Mouse (Mus musculus): ENCODE results near the gene Slx4ip.

The Slx4ip gene

DNA sequence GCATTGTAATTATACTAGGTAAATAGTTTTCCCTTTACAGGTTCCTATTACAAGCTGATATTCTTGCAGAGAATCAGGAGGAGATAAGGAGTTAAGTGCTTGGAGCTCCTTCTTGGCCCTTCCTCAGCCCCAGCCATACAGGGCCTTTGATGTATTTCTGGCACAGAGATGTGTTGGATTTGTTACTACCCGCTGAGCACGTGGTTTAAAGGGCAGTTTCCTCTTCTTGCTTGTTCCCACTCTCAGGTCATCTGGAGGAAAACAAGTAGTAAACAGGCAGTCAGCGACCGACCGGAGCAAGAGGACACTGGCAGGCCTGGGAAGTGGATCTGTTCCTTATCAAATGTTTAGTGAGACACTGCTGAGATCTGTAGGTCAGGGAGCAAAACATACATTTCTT is 56.9 kb downstream of the Slx4ip start:
- DNase-seq (ENCODE audit: low spot score) = no peak

DNA sequence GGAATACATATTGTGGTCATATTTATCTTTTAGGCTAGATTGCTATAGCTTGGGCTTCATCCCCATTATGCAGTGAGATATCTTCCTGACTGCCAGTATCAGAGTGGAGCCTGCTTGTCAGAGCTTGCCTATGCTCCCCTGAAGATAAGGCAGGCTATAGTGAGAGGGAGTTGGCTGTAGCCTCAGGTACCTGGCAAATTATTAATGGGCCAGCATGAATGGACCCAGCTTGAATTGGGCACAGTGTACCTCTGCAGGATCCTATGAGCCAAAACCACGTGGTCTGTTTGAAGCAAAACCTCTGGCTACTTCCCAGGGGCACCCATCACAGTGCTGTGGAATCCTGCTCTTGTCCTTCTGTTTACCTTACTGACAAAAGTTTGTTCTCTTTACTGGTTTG is 61.2 kb downstream of the Slx4ip start:
- DNase-seq (ENCODE audit: low spot score) = no peak

DNA sequence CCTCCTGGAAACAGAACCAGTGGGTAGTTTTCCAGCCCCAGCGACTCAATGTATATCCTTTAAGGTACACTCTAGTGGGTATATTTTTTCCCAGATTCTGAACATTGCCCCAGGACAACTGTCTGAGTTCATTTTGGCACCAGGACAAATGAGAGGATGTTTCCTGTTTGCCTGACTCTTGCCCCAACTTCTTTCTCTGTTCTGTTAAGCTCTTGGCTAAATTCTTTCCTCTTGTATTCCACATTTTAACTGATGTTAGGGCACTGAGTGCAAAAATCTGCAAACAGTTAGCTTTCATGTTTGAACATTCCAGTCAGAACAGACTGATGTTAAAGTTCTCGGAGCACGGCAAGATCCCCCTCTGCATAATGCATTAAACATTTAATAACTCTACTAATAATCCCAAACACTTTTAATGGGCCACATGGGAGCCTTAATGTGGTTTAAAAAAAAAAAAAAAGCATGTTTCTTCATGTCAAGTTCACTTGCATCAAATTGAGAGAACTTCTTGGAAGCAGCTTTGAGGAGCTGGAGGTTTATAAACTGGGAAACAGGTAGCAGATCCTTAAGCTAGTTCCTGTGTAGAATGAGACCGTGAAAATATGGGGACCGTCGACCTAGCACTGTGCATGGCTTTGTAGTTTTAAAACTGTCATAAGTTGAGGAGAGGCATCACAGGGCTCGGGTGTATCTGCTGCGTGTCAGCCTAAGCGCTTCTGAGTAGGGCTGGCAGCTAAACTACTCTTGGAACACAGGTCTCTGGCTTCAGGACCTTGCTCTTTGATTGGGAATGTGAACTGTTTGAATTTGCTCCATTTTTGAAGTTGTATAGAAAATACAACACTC is 64.9 kb downstream of the Slx4ip start:
- DNase-seq (ENCODE audit: low spot score) = no peak

DNA sequence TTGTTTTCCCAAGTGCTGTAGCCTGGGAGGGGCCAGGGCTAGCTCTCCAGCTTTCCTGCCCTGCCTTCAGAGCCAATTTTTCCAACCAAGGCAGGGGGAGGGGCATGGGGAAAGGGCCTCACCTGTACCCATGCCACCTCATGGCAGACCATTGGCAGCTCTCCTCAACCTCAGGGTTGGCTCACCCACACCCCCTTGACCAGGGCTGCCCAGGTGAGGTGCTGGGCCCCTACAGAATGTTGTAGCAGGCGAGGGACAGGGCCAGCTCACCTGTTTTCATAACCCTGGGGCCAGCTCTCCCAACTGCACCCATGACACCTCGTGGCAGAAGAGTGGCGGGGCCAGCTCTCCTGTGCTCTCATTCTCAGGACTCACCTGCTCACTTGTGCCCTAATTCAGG is 67.7 kb downstream of the Slx4ip start:
- DNase-seq (ENCODE audit: low spot score) = no peak

DNA sequence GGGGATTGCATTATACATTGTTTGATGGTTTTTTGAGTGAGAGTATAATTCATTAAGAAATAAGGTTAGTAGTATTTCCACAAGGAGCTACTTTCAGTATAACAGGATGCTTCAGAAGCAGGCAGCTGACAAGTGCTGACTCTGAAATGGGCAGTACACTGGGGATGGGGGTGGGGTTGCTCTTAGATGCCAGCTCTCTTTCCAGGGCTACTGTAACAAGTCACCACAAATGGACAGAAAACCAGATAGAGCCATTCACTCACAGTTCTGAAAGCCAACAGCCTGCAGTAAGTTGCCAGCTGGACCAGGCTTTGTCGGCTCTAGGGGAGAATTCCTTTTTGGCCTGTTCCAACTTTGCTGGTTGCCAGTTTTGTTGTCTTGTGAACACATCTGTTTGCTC is 84.8 kb downstream of the Slx4ip start:
- DNase-seq (ENCODE audit: low spot score) = no peak

DNA sequence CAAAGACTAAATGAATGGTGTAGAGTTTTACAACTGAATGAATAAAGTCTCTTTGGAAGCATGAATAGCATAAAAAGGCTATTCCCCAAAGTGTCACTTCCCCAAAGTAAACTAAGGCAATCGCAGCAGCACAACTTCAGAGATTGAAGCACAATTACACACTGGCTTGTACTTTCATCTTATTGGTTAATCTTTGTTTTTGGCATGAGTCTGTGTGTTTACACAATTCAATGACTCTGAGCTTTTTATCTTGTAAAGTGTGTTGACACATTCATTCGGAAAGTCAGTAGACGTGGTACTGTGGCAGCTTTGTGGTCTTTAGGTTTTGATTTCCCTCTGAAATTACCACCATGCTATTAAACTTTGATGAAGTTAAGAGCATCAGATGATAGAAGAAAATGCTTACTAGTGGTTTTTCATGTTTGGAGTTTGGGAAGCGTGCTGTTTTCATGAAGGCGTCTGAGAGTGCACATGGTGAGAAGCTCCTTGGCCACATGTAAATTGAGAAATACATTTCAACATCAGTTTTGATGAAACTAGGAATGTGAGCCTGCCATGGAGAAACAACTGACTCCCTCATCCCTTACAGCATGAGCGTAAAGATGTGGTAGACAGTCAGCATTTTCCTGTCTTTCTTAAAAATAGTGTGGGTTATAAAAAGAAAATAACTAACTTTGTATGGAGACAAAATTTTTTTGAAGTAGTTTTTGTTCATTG is 88.2 kb downstream of the Slx4ip start:
- no peak for DNase-seq (ENCODE audit: low spot score)

DNA sequence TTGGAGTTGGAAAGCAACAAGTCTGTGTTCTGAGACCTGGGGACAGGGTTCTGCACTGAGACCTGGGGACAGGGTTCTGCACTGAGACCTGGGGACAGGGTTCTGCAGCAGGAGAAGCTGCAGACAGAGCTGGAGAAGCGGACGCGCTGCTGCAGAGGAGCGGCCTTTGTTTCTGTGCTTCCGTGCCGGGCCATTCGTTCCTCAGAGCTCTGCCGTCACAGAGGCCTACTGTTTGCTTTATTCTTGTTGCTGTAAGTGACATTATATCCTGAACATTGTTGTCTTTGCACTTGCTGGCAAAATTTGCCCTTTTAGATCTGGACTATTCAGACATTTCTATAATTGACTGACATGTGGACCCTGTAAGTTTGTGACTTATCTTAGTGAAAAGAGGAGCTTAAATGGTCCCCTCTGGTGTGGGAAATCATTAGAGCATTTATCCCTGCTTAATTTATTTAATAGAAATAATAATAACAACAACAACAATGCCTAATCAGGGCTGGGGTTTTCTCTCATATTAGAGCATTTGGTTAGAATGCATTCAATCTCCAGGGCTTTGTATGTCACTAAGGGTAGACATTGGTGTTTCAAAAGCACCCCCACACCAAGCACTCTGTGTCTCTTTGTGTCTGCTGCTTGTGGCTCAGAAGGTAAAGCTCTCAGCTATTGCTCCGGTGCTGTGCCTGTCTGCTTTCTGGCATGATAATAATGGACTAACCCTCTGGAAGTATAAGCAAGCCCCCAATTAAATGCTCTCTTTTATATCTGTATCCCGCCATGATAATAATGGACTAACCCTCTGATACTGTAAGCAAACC is 90.3 kb downstream of the Slx4ip start:
- DNase-seq (ENCODE audit: low spot score) = no peak

DNA sequence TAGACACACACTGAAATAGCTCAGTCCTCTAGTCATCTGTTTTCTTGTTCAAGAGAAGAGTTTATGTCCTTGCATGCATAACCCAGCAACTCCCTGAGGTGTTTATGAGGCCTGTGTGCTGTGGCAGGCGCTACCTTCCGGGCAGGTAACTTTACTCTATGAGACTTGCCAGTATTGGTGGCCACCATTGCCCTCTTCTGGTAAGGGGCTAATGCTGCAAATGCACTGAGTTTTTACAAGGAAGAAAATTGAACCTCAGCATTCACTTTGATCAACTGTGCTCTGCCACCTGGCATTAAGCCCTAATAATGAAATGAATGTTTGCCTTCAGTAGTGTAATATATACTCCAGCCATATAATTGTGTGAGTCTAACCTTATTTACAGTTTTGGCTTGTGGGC is 92.9 kb downstream of the Slx4ip start:
- no peak for DNase-seq (ENCODE audit: low spot score)

DNA sequence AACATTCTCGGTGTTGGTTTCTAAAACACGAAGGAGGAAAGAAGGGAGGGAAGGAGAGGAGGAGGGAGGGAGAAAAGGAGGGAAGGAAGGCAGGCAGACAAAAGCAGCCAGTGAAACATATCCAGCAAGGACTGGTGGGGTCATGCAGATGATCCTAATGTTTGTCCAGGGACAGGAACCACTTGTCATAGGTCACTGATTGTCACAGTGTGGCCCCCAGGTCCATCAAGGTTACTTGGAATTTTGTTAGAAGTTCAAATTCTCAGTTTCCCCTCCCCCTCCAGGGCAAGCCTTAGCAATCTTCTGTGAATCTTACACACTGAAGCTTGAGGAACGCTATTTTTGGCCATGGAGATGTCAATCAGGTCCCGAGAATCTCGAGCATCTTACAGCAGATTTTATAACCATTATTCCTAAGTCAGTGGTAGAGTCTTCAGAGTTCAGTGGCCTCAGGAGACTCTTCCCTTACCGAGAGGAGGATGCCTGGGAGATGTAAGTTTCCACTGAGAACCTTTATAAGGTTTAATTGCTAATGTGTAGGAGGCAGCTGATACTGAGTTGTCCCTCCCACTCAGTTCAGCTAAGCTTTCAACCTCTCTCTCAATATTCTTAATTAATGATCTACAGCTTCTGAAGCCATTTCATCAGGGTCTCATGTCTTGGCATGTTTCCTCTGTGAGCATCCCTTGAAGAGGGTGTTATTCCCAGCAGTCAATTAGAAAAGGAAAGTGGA is 95.1 kb downstream of the Slx4ip start:
- no peak for DNase-seq (ENCODE audit: low spot score)

DNA sequence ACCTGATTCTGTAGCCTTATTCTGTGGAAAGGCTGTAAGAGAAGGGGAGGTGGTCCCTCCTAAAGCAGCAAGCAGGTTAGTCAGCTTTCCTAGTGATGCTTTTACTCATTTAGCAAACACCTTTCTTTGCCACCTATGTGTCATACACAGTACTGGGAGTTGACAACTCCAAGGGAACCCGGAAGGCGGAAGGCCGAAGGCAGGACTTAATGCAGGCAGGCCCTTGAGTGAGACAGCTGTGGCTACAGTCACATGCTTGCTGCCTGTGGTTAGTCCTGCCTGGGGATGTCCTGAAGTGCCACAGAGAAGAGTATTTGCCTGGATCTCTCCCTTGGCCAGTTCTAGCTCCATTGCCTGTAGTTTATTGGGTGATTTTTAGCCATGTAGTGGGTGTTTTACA is 102.1 kb downstream of the Slx4ip start:
- DNase-seq (ENCODE audit: low spot score) = no peak

DNA sequence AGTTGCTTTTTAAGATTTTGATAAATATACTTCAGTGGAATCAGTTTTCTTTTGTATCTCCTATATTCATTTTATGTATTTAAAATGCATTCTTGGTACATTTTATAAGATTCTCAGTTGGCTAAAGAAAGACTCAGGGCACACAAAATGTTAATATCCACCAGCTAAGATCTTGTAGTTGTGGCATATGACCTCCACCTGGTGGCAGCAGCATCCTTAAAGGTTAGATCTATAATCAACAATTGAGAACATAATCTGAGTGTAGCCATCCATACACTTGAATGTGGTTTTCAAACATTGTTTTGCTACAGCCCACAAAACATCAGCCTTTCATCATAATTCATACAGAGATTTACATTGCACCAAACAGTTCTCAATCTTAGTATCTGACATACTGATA is 106.1 kb downstream of the Slx4ip start:
- no peak for DNase-seq (ENCODE audit: low spot score)

DNA sequence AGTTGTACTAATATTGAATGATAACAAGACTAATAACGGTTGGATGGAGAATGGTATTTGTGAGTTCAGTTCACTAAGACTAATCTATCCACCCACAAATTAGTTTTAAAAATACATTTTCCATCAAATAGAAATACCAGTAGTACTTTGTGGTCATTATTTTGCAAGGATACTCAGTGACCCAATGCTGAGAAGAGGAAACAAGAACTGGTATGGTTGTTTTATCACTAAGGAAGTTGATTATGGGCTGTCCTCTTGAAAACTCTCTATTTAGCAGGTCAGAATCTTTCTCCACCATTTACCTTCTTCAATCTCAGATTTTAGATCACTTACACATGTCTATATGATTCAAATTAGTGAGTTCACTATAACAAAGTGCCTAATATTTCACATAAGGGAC is 111.0 kb downstream of the Slx4ip start:
- no peak for DNase-seq (ENCODE audit: low spot score)

DNA sequence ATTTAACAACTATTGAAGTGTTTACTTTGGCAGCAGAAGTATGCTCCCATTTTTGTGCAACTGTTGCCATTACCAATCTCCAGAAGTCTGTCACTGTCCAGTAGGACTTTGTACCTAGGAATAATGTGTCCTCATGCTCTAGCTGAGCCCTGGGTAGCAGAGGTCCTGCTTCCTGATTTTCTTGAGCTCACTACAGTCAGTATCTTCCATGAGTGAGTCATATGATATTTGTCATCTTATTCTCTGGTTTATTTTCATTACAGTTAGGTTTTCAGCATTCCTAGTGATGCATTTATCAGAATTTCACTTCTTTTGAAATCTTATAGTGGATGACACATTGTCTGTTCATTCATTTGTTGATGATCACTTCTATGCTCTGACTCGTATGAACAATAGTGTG is 115.6 kb downstream of the Slx4ip start:
- no peak for DNase-seq (ENCODE audit: low spot score)

DNA sequence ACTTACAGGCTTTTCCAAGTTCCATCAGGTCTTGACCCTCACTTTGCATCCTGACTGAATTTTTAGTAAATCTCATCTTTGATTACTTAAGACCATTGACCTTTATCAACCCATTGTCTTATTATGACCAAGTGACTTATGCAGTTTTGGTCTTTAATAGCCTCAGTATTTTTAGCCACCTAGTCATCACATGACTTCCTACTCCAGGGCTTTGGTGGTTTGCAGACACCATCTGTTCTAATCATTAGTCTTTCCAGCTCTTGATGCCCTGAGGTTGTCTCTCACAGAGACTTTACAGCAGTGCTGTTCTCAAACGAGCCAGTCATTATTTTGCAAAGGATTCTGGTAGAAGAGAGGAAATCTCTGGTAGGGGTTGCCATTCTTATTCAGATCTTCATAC is 121.0 kb downstream of the Slx4ip start:
- DNase-seq (ENCODE audit: low spot score) = no peak

DNA sequence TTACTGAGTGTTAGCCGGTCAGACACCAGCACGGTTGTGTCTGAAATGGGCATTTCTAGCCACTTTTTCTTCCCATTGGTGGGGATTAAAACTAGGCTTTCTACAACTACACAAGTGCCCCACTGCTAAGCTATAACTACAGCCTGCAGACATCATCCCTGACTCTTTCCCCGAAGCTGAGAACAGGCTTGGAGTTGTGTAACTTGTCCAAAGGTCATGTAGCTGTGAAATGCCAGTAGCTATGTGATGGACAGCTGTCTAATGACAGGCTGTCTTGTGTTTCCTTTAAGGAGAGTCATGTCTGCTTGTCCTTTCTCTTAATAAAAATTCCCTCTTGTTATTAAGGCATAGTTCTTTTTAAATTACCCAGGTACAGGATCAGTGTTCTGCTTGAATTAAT is 122.1 kb downstream of the Slx4ip start:
- no peak for DNase-seq (ENCODE audit: low spot score)

DNA sequence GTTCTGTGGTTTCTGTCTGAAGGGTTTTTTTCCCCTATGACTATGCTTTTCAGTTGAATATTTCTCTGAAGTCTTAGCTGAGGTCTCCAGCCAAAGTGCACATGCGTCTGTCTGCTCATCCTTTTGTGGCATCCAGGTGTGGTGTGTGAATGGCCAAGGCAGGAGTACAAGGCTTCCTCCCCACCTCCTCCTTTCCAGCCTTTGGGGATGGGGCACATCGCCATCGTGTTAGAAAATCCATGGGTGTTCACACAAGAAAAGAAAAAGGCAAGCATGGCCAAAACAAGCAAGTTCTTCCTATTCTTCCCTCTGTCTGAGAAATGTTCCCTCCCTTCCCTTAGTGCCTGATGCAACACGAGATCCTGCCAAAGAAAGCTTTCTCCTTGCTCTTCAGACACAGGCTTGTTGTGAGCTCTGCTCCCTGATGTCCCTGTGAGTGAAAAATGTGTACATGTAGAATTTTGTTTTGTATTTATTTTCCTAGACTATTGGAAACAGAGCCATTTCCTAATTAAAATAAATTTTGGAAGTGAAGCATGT is 122.9 kb downstream of the Slx4ip start:
- DNase-seq (ENCODE audit: low spot score) = no peak

DNA sequence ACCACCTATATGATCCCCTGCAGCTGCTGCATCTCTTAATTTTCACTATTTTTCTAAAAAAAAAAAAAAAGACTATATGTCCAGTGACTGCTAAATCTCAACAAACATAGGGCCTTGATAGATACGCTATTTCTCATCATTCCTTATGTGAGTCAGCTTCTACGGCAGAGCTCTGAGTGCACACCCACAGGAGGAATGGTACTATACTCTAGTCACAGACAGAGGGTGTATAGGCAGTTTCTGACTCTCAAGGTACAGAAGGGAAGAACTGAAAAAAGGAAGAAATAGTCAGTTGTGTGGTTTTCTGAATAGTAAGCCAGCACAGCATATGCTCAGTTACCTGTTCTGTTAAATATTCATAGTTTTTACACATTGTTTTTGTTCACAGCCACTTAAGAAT is 123.4 kb downstream of the Slx4ip start:
- DNase-seq (ENCODE audit: low spot score) = no peak

DNA sequence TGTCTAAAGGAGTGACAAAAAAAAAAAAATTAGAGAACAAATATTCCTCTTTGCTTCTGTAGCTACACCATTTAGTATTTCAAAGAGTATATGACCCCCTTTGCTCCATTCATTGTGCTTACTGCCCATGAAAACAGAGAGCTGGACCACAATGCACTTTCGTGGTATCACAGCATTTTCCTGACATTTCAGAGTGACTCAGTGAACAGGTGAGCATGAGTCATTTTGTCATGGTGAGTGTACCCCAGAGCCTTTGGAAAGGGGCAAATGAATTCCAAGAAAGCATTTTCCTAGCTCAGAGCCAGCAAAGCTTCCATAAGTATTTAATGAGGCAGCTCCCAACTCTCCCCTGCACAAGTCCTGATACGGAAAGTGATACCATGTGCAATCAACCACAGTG is 153.1 kb downstream of the Slx4ip start:
- DNase-seq (ENCODE audit: low spot score) = no peak

DNA sequence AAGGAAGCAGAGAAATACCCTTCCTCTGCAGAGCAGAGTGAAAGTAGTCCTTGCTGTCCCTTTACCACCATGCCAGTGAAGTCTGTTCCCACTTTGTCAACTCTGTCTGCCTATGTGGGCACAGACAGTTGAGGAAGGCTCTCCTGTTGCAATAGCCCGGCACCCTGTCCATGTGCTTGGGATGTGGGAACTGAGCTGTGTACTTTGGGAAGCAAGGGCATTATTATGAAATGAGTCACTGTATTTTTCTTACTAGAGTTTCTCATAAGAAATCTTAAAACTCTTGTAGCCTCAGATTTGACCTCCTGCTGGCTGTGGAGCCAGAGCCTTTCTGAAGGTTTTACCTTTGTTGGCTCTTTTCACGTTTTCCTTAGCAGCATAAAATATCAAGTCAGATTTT is 158.3 kb downstream of the Slx4ip start:
- no peak for DNase-seq (ENCODE audit: low spot score)

DNA sequence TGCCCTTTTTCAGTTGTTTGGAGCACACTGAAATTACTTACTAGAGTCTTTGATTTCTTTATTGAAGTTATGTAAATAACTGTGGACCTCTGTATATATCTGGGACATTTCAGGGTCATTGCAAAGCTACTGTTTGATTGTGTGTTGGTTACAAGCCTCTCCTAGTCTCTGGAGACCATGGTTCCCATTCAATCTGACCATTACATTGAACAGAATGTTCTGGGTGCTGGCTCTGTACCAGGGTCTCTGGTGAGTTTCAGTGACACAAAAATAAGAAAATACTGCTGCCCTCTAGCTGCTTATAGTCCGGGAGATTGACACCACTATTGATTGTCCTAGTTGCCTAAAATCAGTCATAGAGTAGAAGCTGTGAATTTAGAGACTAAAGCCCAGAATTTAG is 158.9 kb downstream of the Slx4ip start:
- no peak for DNase-seq (ENCODE audit: low spot score)

DNA sequence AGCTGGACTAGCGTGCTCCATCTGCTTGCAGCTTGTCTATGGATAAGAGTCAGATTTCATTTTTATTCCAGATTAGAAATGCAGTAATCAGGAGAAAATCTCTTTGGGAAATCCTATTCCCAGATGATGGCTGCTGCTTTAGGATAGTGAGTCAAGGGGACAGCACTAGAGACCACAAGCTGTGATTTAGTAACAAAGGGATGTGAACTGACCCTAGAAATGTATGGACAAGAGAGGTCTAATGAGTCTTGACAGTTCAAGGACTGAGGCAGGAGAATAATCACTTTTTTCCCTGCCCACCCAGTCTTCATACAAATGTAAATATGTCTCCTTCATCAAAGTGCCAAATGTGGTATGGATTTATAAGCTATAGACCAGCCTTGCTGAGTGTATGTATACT is 172.8 kb downstream of the Slx4ip start:
- no peak for DNase-seq (ENCODE audit: low spot score)

DNA sequence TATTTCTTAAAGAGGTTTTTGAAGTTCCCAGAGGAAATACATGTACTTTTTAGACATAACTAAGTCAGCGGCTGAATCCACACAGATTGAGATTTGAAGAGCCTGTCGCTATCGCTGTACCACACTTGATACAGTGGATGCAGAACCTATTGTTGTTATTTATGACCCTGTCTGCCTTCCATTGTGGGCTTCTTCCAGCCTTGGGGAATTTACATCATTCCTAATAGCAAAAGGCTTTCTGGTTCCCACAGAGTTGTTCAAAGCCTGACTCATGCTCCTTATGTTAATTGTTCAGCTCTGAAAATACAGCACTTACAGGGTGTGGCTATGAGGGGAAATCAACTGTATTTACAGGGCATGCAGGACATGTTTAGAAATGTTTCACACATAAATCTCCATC is 173.5 kb downstream of the Slx4ip start:
- no peak for DNase-seq (ENCODE audit: low spot score)
